Mouse (Mus musculus): ENCODE measurements at regions not wholly inside any gene's neighbourhood (a gene's known extent, or its start where the extent isn't known, plus 50 kb on each side); places are given as distances from the start of the nearest gene placed in this dataset.

GRCm38 (mm10) chr7:70165501-70165900 lies 201.0 kb downstream of the Nr2f2 start:
- H3K4me2 ChIP-seq (ENCODE audit: low read depth, low read length), result no peak overlapping the region
- no peaks in the 10 kb centered on the region for H3K27me3 ChIP-seq (replicated peaks; ENCODE audit: control insufficient read depth, insufficient read depth, low read length)
- ATAC-seq (ENCODE audit: low read depth), result no peak
- H3K9me3 ChIP-seq (ENCODE audit: control insufficient read depth, low read length), result no peaks in the 10 kb centered on the region
- H3K9ac ChIP-seq (ENCODE audit: low read depth, low read length), result no peak overlapping the region
- H3K27ac ChIP-seq (replicated peaks; ENCODE audit: low read depth, low read length), result no peak overlapping the region
- no peaks in the 10 kb centered on the region for H3K36me3 ChIP-seq (ENCODE audit: control insufficient read depth, insufficient read depth, low read length)
- no peak for DNase-seq (ENCODE audit: low spot score)
- H3K4me3 ChIP-seq (ENCODE audit: low read depth, low read length), result no peak overlapping the region
- 62% methylated on average over 4 of the region's 4 CpGs for WGBS
- no peaks in the 10 kb centered on the region for H3K4me1 ChIP-seq (ENCODE audit: control insufficient read depth, insufficient read depth, low read length)

DNA sequence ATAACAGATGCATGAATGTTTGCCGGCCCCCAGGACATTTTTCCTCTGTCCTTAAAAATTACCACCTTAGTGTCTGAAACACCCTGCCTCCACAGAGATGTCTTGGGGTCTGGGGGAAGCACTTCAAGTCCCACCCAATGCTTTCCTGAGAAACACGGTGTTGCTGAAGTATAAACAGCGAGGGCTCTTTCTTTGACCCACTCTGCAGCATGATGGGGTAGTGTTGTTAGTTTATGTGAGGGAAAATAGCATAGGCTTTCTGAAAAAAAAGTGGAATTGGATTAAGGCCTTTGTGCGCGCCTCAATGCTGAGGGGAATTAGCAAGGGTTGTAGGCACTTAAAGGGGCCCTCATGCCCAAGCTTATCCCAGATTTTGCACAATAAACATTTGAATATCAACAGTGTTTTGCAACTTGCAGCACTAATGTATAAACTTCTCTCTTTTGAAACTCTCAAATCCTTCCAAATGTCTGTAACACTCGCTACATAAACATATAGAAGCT lies 201.8 kb downstream of the Nr2f2 start:
- no peak for DNase-seq (ENCODE audit: low spot score)
- 62% methylated on average over 6 of the region's 6 CpGs for WGBS
- H3K4me2 ChIP-seq (ENCODE audit: low read depth, low read length), result no peak overlapping the region
- H3K27me3 ChIP-seq (replicated peaks; ENCODE audit: control insufficient read depth, insufficient read depth, low read length), result no peaks in the 10 kb centered on the region
- no peaks in the 10 kb centered on the region for H3K36me3 ChIP-seq (ENCODE audit: control insufficient read depth, insufficient read depth, low read length)
- H3K4me3 ChIP-seq (ENCODE audit: low read depth, low read length), result no peak overlapping the region
- H3K9me3 ChIP-seq (ENCODE audit: control insufficient read depth, low read length), result no peaks in the 10 kb centered on the region
- ATAC-seq (ENCODE audit: low read depth), result no peak
- no peak overlapping the region for H3K27ac ChIP-seq (replicated peaks; ENCODE audit: low read depth, low read length)
- H3K9ac ChIP-seq (ENCODE audit: low read depth, low read length), result no peak overlapping the region
- no peaks in the 10 kb centered on the region for H3K4me1 ChIP-seq (ENCODE audit: control insufficient read depth, insufficient read depth, low read length)

- no peaks in the 10 kb centered on the region for H3K4me1 ChIP-seq (ENCODE audit: control insufficient read depth, insufficient read depth, low read length)
- H3K27me3 ChIP-seq (replicated peaks; ENCODE audit: control insufficient read depth, insufficient read depth, low read length), result no peaks in the 10 kb centered on the region; the same call in 1 of the 2 replicates
- H3K9ac ChIP-seq (ENCODE audit: low read depth, low read length), result no peak overlapping the region
- no peak overlapping the region for H3K4me3 ChIP-seq (ENCODE audit: low read depth, low read length)
- no peaks in the 10 kb centered on the region for H3K36me3 ChIP-seq (ENCODE audit: control insufficient read depth, insufficient read depth, low read length)
- ATAC-seq (ENCODE audit: low read depth) (no peak), DNase-seq (ENCODE audit: low spot score) (no peak)
- no peaks in the 10 kb centered on the region for H3K9me3 ChIP-seq (ENCODE audit: control insufficient read depth, low read length)
- no peak overlapping the region for H3K27ac ChIP-seq (replicated peaks; ENCODE audit: low read depth, low read length)
- H3K4me2 ChIP-seq (ENCODE audit: low read depth, low read length), result no peak overlapping the region
- 66% methylated on average over 8 of the region's 8 CpGs for WGBS
Observed at GRCm38 (mm10) chr7:70158531-70158930, 208.0 kb downstream of the Nr2f2 start.

DNA sequence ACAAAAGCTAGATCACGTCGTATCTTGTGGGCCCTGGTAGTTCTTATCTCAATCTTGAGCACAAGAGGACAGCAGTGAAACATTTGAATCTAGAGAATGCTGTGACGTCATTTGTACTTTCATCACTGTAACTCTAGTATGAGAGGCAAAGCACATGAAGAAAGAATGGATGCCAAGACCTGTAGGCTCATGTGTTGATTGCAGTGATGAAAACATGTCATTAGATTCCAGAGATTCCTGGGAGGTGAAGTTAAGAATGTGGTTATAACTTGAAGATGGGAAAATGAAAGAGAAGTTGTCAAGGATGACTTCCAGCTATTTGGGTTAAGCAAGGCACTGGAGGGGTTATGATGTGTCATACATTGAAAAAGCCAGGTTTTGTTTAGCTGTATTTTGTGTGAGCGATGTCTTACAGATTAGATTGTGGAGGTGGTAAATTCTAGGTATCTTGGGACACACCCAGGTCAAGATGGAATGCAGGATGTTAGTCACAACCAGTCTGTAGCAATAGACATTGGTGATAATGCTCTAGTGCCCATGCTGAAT lies 221.7 kb downstream of the Nr2f2 start:
- Histone ChIP-seq H3K9me3 (ENCODE audit: control insufficient read depth, low read length) (no peaks in the 10 kb centered on the region), H3K4me1 (ENCODE audit: control insufficient read depth, insufficient read depth, low read length) (no peaks in the 10 kb centered on the region), H3K9ac (ENCODE audit: low read depth, low read length) (no peak overlapping the region), H3K4me3 (ENCODE audit: low read depth, low read length) (no peak overlapping the region), H3K27ac (replicated peaks; ENCODE audit: low read depth, low read length) (no peak overlapping the region), H3K36me3 (ENCODE audit: control insufficient read depth, insufficient read depth, low read length) (no peaks in the 10 kb centered on the region), H3K27me3 (replicated peaks; ENCODE audit: control insufficient read depth, insufficient read depth, low read length) (no peaks in the 10 kb centered on the region), H3K4me2 (ENCODE audit: low read depth, low read length) (no peak overlapping the region)
- ATAC-seq (ENCODE audit: low read depth) (no peak), DNase-seq (ENCODE audit: low spot score) (no peak)
- 79% methylated on average over 4 of the region's 4 CpGs for WGBS

GRCm38 (mm10) chr7:70136837-70137236 lies 229.7 kb downstream of the Nr2f2 start:
- H3K4me1 ChIP-seq (ENCODE audit: control insufficient read depth, insufficient read depth, low read length), result no peaks in the 10 kb centered on the region
- H3K9ac ChIP-seq (ENCODE audit: low read depth, low read length), result no peak overlapping the region
- H3K36me3 ChIP-seq (ENCODE audit: control insufficient read depth, insufficient read depth, low read length), result no peaks in the 10 kb centered on the region
- no peak overlapping the region for H3K27ac ChIP-seq (replicated peaks; ENCODE audit: low read depth, low read length)
- no peak for ATAC-seq (ENCODE audit: low read depth)
- no peak for DNase-seq (ENCODE audit: low spot score)
- no peaks in the 10 kb centered on the region for H3K27me3 ChIP-seq (replicated peaks; ENCODE audit: control insufficient read depth, insufficient read depth, low read length)
- H3K9me3 ChIP-seq (ENCODE audit: control insufficient read depth, low read length), result no peaks in the 10 kb centered on the region
- 87% methylated on average over 5 of the region's 5 CpGs for WGBS
- H3K4me2 ChIP-seq (ENCODE audit: low read depth, low read length), result no peak overlapping the region
- H3K4me3 ChIP-seq (ENCODE audit: low read depth, low read length), result no peak overlapping the region

DNA sequence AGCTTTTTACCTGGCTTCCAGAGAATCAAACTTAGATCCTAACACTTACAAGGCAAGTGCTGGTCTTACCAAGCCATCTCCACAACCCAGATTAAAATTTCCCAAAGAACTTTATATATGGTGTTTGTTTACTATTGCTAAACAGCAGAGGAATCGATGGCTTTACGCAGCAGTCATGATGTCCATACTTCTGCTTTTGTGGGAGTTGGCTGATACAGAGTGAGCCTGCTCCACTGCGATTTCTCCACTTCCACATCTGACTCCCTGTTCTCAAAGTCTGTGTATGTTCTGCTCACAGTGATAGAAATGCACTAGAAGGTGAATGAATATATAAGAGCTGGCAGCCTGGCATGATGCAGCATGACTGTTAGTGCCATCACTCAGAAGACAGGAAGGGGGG lies 231.1 kb downstream of the Nr2f2 start:
- H3K4me2 ChIP-seq (ENCODE audit: low read depth, low read length), result no peak overlapping the region
- H3K27ac ChIP-seq (replicated peaks; ENCODE audit: low read depth, low read length), result no peak overlapping the region
- no peak overlapping the region for H3K9ac ChIP-seq (ENCODE audit: low read depth, low read length)
- H3K9me3 ChIP-seq (ENCODE audit: control insufficient read depth, low read length), result no peaks in the 10 kb centered on the region
- no peaks in the 10 kb centered on the region for H3K36me3 ChIP-seq (ENCODE audit: control insufficient read depth, insufficient read depth, low read length)
- H3K27me3 ChIP-seq (replicated peaks; ENCODE audit: control insufficient read depth, insufficient read depth, low read length), result no peaks in the 10 kb centered on the region
- 94% methylated on average over 3 of the region's 3 CpGs for WGBS
- no peaks in the 10 kb centered on the region for H3K4me1 ChIP-seq (ENCODE audit: control insufficient read depth, insufficient read depth, low read length)
- ATAC-seq (ENCODE audit: low read depth) (no peak), DNase-seq (ENCODE audit: low spot score) (no peak)
- H3K4me3 ChIP-seq (ENCODE audit: low read depth, low read length), result no peak overlapping the region

DNA sequence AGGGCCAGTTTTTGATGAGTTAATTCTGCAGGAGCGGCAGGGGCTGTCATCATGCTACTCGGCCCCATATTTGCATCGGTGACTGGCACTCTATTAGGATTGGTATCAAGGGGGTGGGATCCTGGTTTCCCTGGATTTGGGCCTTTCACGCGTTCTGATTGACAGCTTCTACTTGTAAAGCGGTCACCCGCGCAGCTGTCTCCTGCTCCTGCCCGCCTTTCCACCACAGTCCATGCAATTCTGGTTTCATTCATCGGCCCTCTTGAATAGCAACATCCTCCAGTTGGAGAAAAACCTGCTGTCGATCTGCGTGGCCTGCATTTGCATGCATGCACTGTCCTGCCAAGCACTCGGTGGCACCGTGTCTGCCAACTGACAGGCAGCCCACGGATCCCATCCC lies 236.6 kb downstream of the Nr2f2 start:
- WGBS, result 71% methylated on average over 15 of the region's 15 CpGs
- no peaks in the 10 kb centered on the region for H3K4me1 ChIP-seq (ENCODE audit: control insufficient read depth, insufficient read depth, low read length)
- H3K27me3 ChIP-seq (replicated peaks; ENCODE audit: control insufficient read depth, insufficient read depth, low read length), result no peaks in the 10 kb centered on the region
- no peak overlapping the region for H3K4me3 ChIP-seq (ENCODE audit: low read depth, low read length)
- H3K4me2 ChIP-seq (ENCODE audit: low read depth, low read length), result no peak overlapping the region
- no peaks in the 10 kb centered on the region for H3K9me3 ChIP-seq (ENCODE audit: control insufficient read depth, low read length)
- H3K27ac ChIP-seq (replicated peaks; ENCODE audit: low read depth, low read length), result no peak overlapping the region
- H3K36me3 ChIP-seq (ENCODE audit: control insufficient read depth, insufficient read depth, low read length), result no peaks in the 10 kb centered on the region
- no peak overlapping the region for H3K9ac ChIP-seq (ENCODE audit: low read depth, low read length)
- ATAC-seq (ENCODE audit: low read depth), result no peak
- no peak for DNase-seq (ENCODE audit: low spot score)

DNA sequence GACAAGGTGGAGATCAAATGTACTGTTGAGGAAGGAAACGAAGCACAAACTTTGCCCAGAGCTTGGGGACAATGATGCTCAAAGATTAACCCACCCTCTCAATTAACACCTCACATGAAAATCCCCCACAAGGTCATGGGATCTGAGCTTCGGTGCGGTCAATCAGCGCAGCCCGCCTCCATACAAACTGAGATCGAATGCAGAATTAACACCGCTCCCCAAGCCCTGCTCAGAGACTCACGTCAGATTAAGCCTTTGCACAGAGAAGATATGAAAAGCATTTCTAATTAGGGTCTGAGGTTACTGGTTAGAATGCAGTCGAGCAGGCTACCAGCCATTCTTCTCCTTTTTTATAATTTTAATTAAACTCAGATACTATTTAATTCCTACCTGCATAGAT lies 243.7 kb downstream of the Nr2f2 start:
- Histone ChIP-seq H3K9me3 (ENCODE audit: control insufficient read depth, low read length) (no peaks in the 10 kb centered on the region), H3K4me2 (ENCODE audit: low read depth, low read length) (no peak overlapping the region), H3K36me3 (ENCODE audit: control insufficient read depth, insufficient read depth, low read length) (no peaks in the 10 kb centered on the region), H3K9ac (ENCODE audit: low read depth, low read length) (no peak overlapping the region), H3K4me3 (ENCODE audit: low read depth, low read length) (no peak overlapping the region), H3K27me3 (replicated peaks; ENCODE audit: control insufficient read depth, insufficient read depth, low read length) (peaks cover 25% of the 10 kb centered on the region), H3K27ac (replicated peaks; ENCODE audit: low read depth, low read length) (no peak overlapping the region), H3K4me1 (ENCODE audit: control insufficient read depth, insufficient read depth, low read length) (peaks cover 6% of the 10 kb centered on the region)
- DNase-seq (ENCODE audit: low spot score) (no peak), ATAC-seq (ENCODE audit: low read depth) (no peak)
- WGBS, result 77% methylated on average over 9 of the region's 9 CpGs

DNA sequence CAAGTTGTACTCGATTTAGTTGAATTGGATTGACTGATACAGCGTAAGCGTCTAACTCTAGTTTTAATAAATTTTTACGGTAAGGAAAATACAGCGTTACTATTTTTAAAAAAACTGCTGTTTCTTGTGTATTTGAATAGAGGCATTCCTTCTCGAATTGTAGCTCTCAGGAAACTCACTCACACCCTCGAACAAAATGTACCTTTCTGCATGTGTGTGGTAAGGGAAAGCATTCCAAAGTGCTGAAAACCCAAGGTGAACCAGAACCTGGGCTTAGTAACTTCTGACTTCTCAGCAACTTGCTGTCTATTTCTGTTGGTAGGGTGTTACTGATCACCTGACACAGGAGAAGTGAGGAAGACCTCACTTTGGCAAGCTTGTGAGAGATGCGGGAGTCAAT lies 247.0 kb downstream of the Nr2f2 start:
- no peaks in the 10 kb centered on the region for H3K9me3 ChIP-seq (ENCODE audit: control insufficient read depth, low read length)
- H3K27ac ChIP-seq (replicated peaks; ENCODE audit: low read depth, low read length), result no peak overlapping the region
- no peak overlapping the region for H3K4me3 ChIP-seq (ENCODE audit: low read depth, low read length)
- H3K4me1 ChIP-seq (ENCODE audit: control insufficient read depth, insufficient read depth, low read length), result peaks cover 6% of the 10 kb centered on the region
- ATAC-seq (ENCODE audit: low read depth) (no peak), DNase-seq (ENCODE audit: low spot score) (no peak)
- 80% methylated on average over 8 of the region's 8 CpGs for WGBS
- H3K4me2 ChIP-seq (ENCODE audit: low read depth, low read length), result no peak overlapping the region
- peaks cover 34% of the 10 kb centered on the region for H3K27me3 ChIP-seq (replicated peaks; ENCODE audit: control insufficient read depth, insufficient read depth, low read length)
- H3K9ac ChIP-seq (ENCODE audit: low read depth, low read length), result no peak overlapping the region
- H3K36me3 ChIP-seq (ENCODE audit: control insufficient read depth, insufficient read depth, low read length), result no peaks in the 10 kb centered on the region

Data from embryonic facial prominence, embryonic 14.5 days (tissue).